Mouse (Mus musculus) embryonic stem cell, embryonic (primary cell): Measurements from ENCODE around the gene Smurf1.

Source experiments
- CTCF ChIA-PET, 4 experiments: fragments of 300-600 bp in 2 of 4; fragments of 350-600 bp in 2 of 4; sonication (Branson Sonifier 250); formaldehyde crosslinking; loops; one replicate each; lab custom pipeline; 2022; ENCODE audit warnings: inconsistent platforms in 2 of 4; lab: Charles Lee
- POLR2A ChIA-PET, 4 experiments: fragments of 300-600 bp in 2 of 4; fragments of 350-600 bp in 2 of 4; sonication (Branson Sonifier 250); formaldehyde crosslinking; loops; one replicate each; lab custom pipeline; 2022; ENCODE audit warnings: antibody characterized with exemption in 4 of 4, inconsistent platforms in 1 of 4; lab: Charles Lee

The Smurf1 gene

GRCm38 (mm10) chr5:144872867-144873266 lies 92.8 kb downstream of the Smurf1 start:
- CTCF ChIA-PET = interaction anchor here in 3 of 4 experiments (0.7 to 4.5 kb wide), 11 partner anchors 12 to 116 kb away, joined by 3 to 39 read pairs (median 5); no protein-coding TSS in a partner anchor
- POLR2A ChIA-PET = interaction anchor here in 1 of 4 experiments (1.2 to 1.4 kb wide), 2 partner anchors 12 to 27 kb away, joined by 3 to 4 read pairs; no protein-coding TSS in a partner anchor

- CTCF ChIA-PET = interaction anchor here in 3 of 4 experiments (0.7 to 4.5 kb wide), 9 partner anchors 13 to 116 kb away, joined by 3 to 30 read pairs (median 4); no protein-coding TSS in a partner anchor
- POLR2A ChIA-PET = interaction anchor here in 1 of 4 experiments (1.4 kb wide), 1 partner anchor 11 kb away, joined by 4 read pairs; no protein-coding TSS in a partner anchor
These were observed 93.3 kb downstream of the Smurf1 start for GRCm38 (mm10) chr5:144872326-144872725.

GRCm38 (mm10) chr5:144871775-144872174 lies 93.9 kb downstream of the Smurf1 start:
- CTCF ChIA-PET = interaction anchor here in 3 of 4 experiments (1.4 to 4.5 kb wide), 4 partner anchors 12 to 117 kb away, joined by 5 to 30 read pairs (median 7); no protein-coding TSS in a partner anchor
- POLR2A ChIA-PET = interaction anchor here in 2 of 4 experiments (0.6 to 1.3 kb wide), 2 partner anchors 16 to 92 kb away, joined by 3 to 6 read pairs; no protein-coding TSS in a partner anchor

GRCm38 (mm10) chr5:144870782-144871181 lies 94.9 kb downstream of the Smurf1 start:
- CTCF ChIA-PET = interaction anchor here in 1 of 4 experiments (0.8 to 1.1 kb wide), 2 partner anchors 113 to 118 kb away, joined by 3 read pairs; no protein-coding TSS in a partner anchor
- POLR2A ChIA-PET = interaction anchor here in 2 of 4 experiments (0.9 to 1.4 kb wide), 3 partner anchors 15 to 118 kb away, joined by 3 to 6 read pairs (median 3); no protein-coding TSS in a partner anchor

GRCm38 (mm10) chr5:144869466-144869865 lies 96.2 kb downstream of the Smurf1 start:
- POLR2A ChIA-PET = interaction anchor here in 3 of 4 experiments (0.6 to 1.5 kb wide), 8 partner anchors 9 to 119 kb away, joined by 3 to 6 read pairs (median 4); no protein-coding TSS in a partner anchor
- CTCF ChIA-PET = interaction anchor here in 3 of 4 experiments (0.6 to 1.8 kb wide), 6 partner anchors 9 to 120 kb away, joined by 3 to 8 read pairs (median 4); no protein-coding TSS in a partner anchor

- POLR2A ChIA-PET = interaction anchor here in 2 of 4 experiments (0.6 to 1.7 kb wide), 6 partner anchors 11 to 562 kb away, joined by 3 to 6 read pairs (median 3); partner anchors contain the start of gene Smurf1 (in 1 of the 2)
- CTCF ChIA-PET = interaction anchor here (0.6 to 2.2 kb wide), 21 partner anchors 9 to 1610 kb away, joined by 3 to 15 read pairs (median 4); partner anchors contain the start of gene Smurf1 (in 1 of the 4)
These were observed 98.7 kb downstream of the Smurf1 start for GRCm38 (mm10) chr5:144866923-144867322.

GRCm38 (mm10) chr5:144860913-144861312 lies 104.7 kb downstream of the Smurf1 start:
- CTCF ChIA-PET = interaction anchor here in 2 of 4 experiments (0.7 to 4.4 kb wide), 4 partner anchors 9 to 129 kb away, joined by 3 to 30 read pairs (median 6); no protein-coding TSS in a partner anchor
- POLR2A ChIA-PET = interaction anchor here in 3 of 4 experiments (0.6 to 2.0 kb wide), 7 partner anchors 8 to 1359 kb away, joined by 3 to 7 read pairs (median 4); no protein-coding TSS in a partner anchor

GRCm38 (mm10) chr5:144859284-144859683 lies 106.4 kb downstream of the Smurf1 start:
- POLR2A ChIA-PET = interaction anchor here in 2 of 4 experiments (0.7 to 1.5 kb wide), 3 partner anchors 15 to 355 kb away, joined by 3 to 5 read pairs (median 3); no protein-coding TSS in a partner anchor
- CTCF ChIA-PET = interaction anchor here in 3 of 4 experiments (1.2 to 4.4 kb wide), 3 partner anchors 15 to 17 kb away, joined by 3 to 30 read pairs (median 5); no protein-coding TSS in a partner anchor

GRCm38 (mm10) chr5:144858527-144858926 lies 107.1 kb downstream of the Smurf1 start:
- CTCF ChIA-PET = interaction anchor here in 1 of 4 experiments (4.4 kb wide), 1 partner anchor 16 kb away, joined by 30 read pairs; no protein-coding TSS in a partner anchor
- POLR2A ChIA-PET = interaction anchor here in 3 of 4 experiments (0.6 to 1.5 kb wide), 5 partner anchors 14 to 308 kb away, joined by 3 to 5 read pairs (median 3); no protein-coding TSS in a partner anchor

GRCm38 (mm10) chr5:144855936-144856335 lies 109.7 kb downstream of the Smurf1 start:
- ChIA-PET POLR2A (interaction anchor here (0.6 to 3.3 kb wide), 23 partner anchors 10 to 509 kb away, joined by 3 to 21 read pairs (median 4); partner anchors contain the start of genes Smurf1 (in 1 of the 4) and Trrap (in 1 of the 4)), CTCF (interaction anchor here (0.5 to 3.5 kb wide), 22 partner anchors 10 to 931 kb away, joined by 3 to 39 read pairs (median 4); no protein-coding TSS in a partner anchor)

- POLR2A ChIA-PET = interaction anchor here in 2 of 4 experiments (0.6 to 3.3 kb wide), 9 partner anchors 9 to 721 kb away, joined by 3 to 21 read pairs (median 3); no protein-coding TSS in a partner anchor
- CTCF ChIA-PET = interaction anchor here (0.7 to 3.5 kb wide), 25 partner anchors 11 to 135 kb away, joined by 3 to 39 read pairs (median 4); partner anchors contain the start of genes Smurf1 (in 1 of the 4) and Tmem130 (in 1 of the 4)
These were observed 111.7 kb downstream of the Smurf1 start for GRCm38 (mm10) chr5:144853931-144854330.

GRCm38 (mm10) chr5:144851820-144852219 lies 113.8 kb downstream of the Smurf1 start:
- ChIA-PET POLR2A (interaction anchor here in 1 of 4 experiments (1.2 to 3.5 kb wide), 3 partner anchors 12 to 137 kb away, joined by 3 to 12 read pairs (median 3); no protein-coding TSS in a partner anchor), CTCF (interaction anchor here in 3 of 4 experiments (0.6 to 3.6 kb wide), 11 partner anchors 9 to 323 kb away, joined by 3 to 16 read pairs (median 3); no protein-coding TSS in a partner anchor)

- POLR2A ChIA-PET = interaction anchor here in 1 of 4 experiments (1.2 to 3.5 kb wide), 5 partner anchors 11 to 139 kb away, joined by 3 to 12 read pairs (median 3); no protein-coding TSS in a partner anchor
- CTCF ChIA-PET = interaction anchor here in 2 of 4 experiments (0.6 to 3.6 kb wide), 5 partner anchors 13 to 56 kb away, joined by 3 to 16 read pairs (median 6); no protein-coding TSS in a partner anchor
These were observed 115.7 kb downstream of the Smurf1 start for GRCm38 (mm10) chr5:144849932-144850331.

- POLR2A ChIA-PET = interaction anchor here in 1 of 4 experiments (1.2 to 3.5 kb wide), 4 partner anchors 9 to 140 kb away, joined by 3 to 12 read pairs (median 4); no protein-coding TSS in a partner anchor
- CTCF ChIA-PET = interaction anchor here in 1 of 4 experiments (3.6 kb wide), 1 partner anchor 54 kb away, joined by 16 read pairs; no protein-coding TSS in a partner anchor
These were observed 116.9 kb downstream of the Smurf1 start for GRCm38 (mm10) chr5:144848735-144849134.

GRCm38 (mm10) chr5:144845352-144845751 lies 120.3 kb downstream of the Smurf1 start:
- CTCF ChIA-PET = interaction anchor here in 2 of 4 experiments (0.6 to 1.8 kb wide), 4 partner anchors 9 to 138 kb away, joined by 3 to 10 read pairs (median 6); no protein-coding TSS in a partner anchor
- POLR2A ChIA-PET = interaction anchor here in 3 of 4 experiments (0.6 to 2.2 kb wide), 5 partner anchors 8 to 145 kb away, joined by 3 to 10 read pairs (median 5); no protein-coding TSS in a partner anchor

GRCm38 (mm10) chr5:144836100-144836499 lies 129.5 kb downstream of the Smurf1 start:
- ChIA-PET CTCF (interaction anchor here (0.6 to 2.0 kb wide), 34 partner anchors 10 to 574 kb away, joined by 3 to 10 read pairs (median 4); partner anchors contain the start of genes Tmem130 (in 1 of the 4) and Trrap (in 1 of the 4)), POLR2A (interaction anchor here in 3 of 4 experiments (0.6 to 3.1 kb wide), 6 partner anchors 10 to 1278 kb away, joined by 3 to 7 read pairs (median 3); no protein-coding TSS in a partner anchor)
